Mouse (Mus musculus): Measurements from ENCODE around the gene Mobp. TPM values are rescaled to one million over a fixed set of nuclear protein-coding genes. Genes with fewer than 3 reads are reported as not detected.

Gene Mobp
- polyA plus RNA-seq, 1 experiment: 0.49 TPM

DNA sequence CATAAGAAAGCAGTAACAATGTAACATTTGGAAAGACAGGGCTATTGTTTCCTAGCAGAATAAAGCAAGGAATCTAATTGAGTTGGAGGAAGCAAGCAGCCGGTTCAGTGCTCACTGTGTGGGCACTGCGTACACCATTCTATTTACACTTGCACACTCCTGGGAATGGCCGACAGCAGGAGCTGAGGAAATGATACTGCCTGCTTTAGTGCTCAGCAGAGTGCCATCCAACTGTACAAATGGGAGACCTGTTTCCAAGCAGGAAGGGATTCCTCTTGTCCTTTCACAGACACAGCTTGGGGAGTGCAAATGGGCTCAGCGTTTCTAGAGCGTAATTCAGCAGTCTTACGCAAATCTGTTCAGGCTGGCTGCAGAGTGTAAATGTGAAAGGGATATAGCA is 63.4 kb downstream of the Mobp start:
- TF ChIP-seq POLR2A (IDR thresholded peaks at IDR 0.05; ENCODE audit: control insufficient read depth, low read depth, low read length) (no peak), CTCF (IDR thresholded peaks at IDR 0.05; ENCODE audit: control insufficient read depth, insufficient read depth, insufficient replicate concordance, low read depth, low read length) (no peak)
- H3K4me3 ChIP-seq (ENCODE audit: control insufficient read depth, low read depth, low read length): no peak overlapping the region
- H3K4me1 ChIP-seq (ENCODE audit: control insufficient read depth, insufficient read depth, low read length): peaks cover 3% of the 10 kb centered on the region
- H3K36me3 ChIP-seq (ENCODE audit: control insufficient read depth, insufficient read depth, low read length): no peaks in the 10 kb centered on the region
- H3K27ac ChIP-seq (ENCODE audit: control insufficient read depth, insufficient read depth, low read depth, low read length): no peak overlapping the region
- H3K27me3 ChIP-seq (ENCODE audit: control insufficient read depth, insufficient read depth, low read length): no peaks in the 10 kb centered on the region

DNA sequence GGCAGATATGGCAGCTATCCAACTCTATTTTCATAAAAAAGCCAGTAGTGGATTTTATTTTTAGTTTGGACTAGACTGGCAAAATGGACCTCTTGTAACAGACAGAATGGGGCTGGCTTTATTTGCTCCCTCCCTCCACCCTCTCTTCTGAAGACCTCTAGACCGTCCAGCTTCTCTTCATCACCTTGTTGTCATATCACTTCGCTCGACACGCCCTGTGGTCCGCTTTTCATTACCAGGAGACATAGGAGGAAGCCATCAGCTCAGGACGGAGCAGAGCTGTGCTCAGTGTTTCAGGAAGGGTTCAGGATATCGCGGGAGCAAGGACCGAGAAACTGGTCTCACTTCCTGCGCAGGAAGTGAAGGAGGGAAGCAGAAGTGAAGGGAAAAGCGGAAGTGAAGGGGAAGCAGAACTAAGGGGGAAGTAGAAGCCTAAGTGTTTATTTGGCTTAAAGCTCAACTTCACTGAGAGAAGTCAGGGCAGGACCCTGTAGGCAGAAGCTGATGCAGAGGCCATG is 65.5 kb downstream of the Mobp start:
- Histone ChIP-seq H3K4me1 (ENCODE audit: control insufficient read depth, insufficient read depth, low read length) (peaks cover 3% of the 10 kb centered on the region), H3K4me3 (ENCODE audit: control insufficient read depth, low read depth, low read length) (no peak overlapping the region), H3K27me3 (ENCODE audit: control insufficient read depth, insufficient read depth, low read length) (no peaks in the 10 kb centered on the region), H3K27ac (ENCODE audit: control insufficient read depth, insufficient read depth, low read depth, low read length) (no peak overlapping the region), H3K36me3 (ENCODE audit: control insufficient read depth, insufficient read depth, low read length) (no peaks in the 10 kb centered on the region)
- TF ChIP-seq POLR2A (IDR thresholded peaks at IDR 0.05; ENCODE audit: control insufficient read depth, low read depth, low read length) (no peak), CTCF (IDR thresholded peaks at IDR 0.05; ENCODE audit: control insufficient read depth, insufficient read depth, insufficient replicate concordance, low read depth, low read length) (no peak)

DNA sequence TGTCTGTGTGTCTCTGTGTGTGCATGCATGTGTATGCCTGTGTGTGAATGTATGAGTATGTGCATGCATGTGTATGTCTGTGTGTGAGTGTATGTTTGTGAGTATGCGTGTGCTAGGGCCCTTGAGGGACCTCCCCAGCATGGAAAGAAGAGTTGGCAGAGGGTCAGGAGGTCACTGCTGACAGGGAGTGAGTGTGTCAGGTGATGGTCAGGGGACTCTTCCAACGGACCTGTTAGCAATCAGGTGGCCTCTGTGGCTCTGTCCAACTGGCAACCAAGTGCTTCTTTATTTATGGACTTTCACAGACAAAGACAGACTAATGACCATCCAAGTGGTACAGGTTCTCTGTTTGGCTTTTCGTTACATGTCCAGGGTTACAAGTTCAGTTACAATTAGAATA is 69.9 kb downstream of the Mobp start:
- Histone ChIP-seq H3K36me3 (ENCODE audit: control insufficient read depth, insufficient read depth, low read length) (no peaks in the 10 kb centered on the region), H3K4me3 (ENCODE audit: control insufficient read depth, low read depth, low read length) (no peak overlapping the region), H3K4me1 (ENCODE audit: control insufficient read depth, insufficient read depth, low read length) (peaks cover 3% of the 10 kb centered on the region), H3K27me3 (ENCODE audit: control insufficient read depth, insufficient read depth, low read length) (no peaks in the 10 kb centered on the region), H3K27ac (ENCODE audit: control insufficient read depth, insufficient read depth, low read depth, low read length) (no peak overlapping the region)
- no peak for TF ChIP-seq CTCF (IDR thresholded peaks at IDR 0.05; ENCODE audit: control insufficient read depth, insufficient read depth, insufficient replicate concordance, low read depth, low read length)

Other genes with a start within 250 kb of the Mobp start
- 11.5 and 14.1 TPM in 2 replicates for gene Gorasp1, start 212.1 kb upstream of the Mobp start, polyA plus RNA-seq (2012; rRNA removed)
- gene Ttc21a, start 212.1 kb upstream of the Mobp start, polyA plus RNA-seq (2012; rRNA removed): 66.1 and 68.7 TPM in 2 replicates
- 99.8 and 99.9 TPM in 2 replicates for gene Csrnp1, start 165.0 kb upstream of the Mobp start, polyA plus RNA-seq (2012; rRNA removed)
- 0.67 and 0.90 TPM in 2 replicates for gene Xirp1, start 126.1 kb upstream of the Mobp start, polyA plus RNA-seq (2012; rRNA removed)
- gene Cx3cr1, start 79.8 kb upstream of the Mobp start, polyA plus RNA-seq (2012; rRNA removed): 2.2 and 2.7 TPM in 2 replicates
- gene Ccr8, start 57.6 kb upstream of the Mobp start, polyA plus RNA-seq (2012; rRNA removed): not detected in 2 replicates
- gene Slc25a38, start 39.3 kb upstream of the Mobp start, polyA plus RNA-seq (2012; rRNA removed): 27.8 and 28.2 TPM in 2 replicates
- 310 and 318 TPM in 2 replicates for gene Rpsa, start 22.0 kb upstream of the Mobp start, polyA plus RNA-seq (2012; rRNA removed)
- 0.40 and 0.41 TPM in 2 replicates for gene Myrip, start 151.8 kb downstream of the Mobp start, polyA plus RNA-seq (2012; rRNA removed)

All from testis, adult 2 months (tissue).